Mouse (Mus musculus): Measurements from ENCODE around the gene Zfp653.
"Not testable (repeated sequence)": the region's sequence is repeated elsewhere in the genome, so short reads cannot be mapped to it uniquely, and the experiment has no call there.

Zfp653 gene

DNA sequence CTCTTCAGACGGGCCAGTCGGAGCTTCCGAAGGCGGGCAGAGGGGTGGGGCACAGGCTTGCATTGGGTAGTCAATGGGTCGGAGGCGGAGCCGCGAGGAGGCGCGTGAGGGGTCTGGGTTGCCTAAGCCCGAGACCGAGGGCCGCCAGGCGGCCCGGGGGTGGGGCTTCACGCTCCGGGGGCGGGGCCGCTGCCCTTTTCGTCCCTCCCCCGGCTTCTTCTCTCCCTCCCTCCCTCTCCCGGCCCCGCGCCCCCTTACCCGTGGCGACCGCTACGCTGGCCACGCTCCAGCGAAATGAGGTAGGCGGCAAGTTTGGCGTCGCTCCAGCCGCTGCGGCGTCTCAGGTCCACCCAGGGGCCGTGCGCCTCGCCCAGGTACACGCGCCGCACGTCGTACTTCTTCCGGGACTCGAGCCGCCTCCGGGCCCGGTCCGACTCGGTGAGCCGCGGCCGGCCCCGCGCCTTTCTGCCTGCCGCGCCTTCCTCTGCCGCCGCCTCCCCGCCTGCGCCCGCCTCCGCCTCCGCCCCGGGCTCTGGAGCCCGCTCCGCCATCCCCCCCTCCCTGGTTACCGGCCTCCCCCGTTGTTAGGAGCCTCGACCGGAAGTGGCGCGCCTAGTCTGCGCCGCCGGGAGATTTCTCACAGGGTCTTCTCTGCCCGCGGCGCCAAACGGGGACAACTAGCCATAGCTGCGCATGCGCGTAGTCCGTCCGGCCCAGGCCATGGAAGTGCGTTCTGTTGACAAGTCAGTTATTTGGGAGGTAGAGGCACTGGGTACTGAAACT is at the start of gene Zfp653, which contains the start of gene Gm49318:
Gene Zfp653 (minus strand): TSS at position 586 of the 783 bp plus-strand sequence.
Gene Gm49318 (minus strand): TSS at position 469 of the 783 bp plus-strand sequence.
- peak; percentile 98 for DNase-seq

DNA sequence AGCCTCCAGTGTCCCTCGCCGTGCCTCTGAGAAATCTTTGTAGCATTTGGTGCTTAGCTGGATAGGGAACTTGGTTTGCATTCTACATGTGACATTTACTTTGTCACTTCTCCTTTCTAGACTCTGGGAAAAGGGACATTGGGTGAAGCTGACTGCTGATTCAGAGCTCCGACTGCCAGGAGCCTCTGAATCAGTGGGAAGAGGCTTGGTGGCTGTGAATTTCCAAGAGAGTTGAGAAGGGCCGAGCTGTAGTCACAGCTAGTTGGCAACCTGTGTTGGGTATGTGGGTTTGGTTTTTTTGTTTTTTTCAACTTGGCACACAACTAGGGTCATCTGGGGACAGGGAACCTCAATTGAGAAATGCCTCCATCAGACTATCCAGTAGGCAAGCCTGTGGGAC is 48.4 kb upstream of the Zfp653 start:
- DNase-seq, result no peak

DNA sequence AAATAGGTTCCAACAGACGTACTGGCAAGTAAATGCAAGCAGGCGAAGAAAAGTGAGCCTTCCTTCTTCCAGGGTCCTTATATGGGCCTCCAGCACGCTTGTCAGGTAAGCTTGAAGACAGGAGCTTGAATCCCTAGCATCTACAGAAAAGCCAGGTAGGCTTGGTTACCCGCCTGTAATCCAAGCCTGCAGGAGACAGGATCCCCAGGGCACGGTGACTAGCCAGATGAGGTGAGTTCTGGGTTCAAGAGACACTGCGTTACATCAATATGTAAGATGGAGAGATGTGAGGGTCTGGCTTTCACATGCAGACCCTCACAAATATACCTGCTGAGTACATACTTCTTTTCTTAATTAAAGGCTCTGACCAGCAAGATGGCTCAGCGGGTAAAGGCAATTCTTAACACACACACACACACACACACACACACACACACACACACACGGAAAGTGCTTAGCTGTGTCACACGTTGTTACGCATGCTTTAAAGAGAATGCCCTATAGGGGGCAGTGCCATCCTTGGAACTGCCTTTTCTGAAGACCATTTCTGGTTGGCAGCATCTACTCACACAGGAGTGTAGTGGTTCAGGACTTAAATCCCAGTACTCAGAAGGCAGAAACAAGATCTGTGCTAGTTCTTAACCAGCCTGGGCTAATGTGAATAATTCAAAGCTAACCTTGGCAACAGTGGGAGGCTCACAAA is 46.7 kb upstream of the Zfp653 start:
- peak; percentile 63 to 82 for DNase-seq

DNA sequence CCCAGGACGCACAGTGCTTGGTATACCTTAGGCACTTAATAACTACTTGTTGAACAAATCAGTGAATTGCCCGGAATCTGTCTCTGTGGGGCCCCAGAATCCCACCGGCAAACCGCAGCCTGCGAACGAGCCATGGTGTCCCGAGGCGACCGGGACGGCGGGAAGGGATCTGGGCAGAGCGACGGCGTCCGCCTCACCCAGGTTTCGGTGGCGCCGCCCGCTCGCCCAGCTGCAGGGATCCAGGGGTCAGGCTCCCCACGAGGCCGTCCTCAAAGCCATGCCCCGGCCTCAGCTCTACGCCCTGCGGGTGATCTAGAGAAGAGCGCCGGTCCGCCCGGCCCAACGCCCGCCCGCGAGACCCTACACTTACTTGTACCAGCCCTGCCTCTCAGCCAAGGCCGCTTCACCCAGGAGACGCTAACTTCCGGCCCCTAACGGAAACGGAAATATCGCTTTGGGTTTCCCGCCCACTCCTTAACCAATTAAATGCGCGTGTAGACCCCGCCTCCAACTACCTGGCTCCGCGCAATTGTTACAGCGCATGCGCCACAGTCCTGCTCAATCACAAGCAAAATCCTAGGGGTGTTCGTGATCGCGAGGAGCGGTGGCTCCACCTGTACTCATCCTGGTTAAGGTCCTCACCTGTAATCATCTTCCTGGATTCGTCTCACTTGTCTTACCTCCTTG is 45.7 kb upstream of the Zfp653 start, which contains the start of gene Elof1:
Gene Elof1 (minus strand): TSS at position 433 of the 687 bp plus-strand sequence.
- peak; percentile 93 to 96 for DNase-seq

DNA sequence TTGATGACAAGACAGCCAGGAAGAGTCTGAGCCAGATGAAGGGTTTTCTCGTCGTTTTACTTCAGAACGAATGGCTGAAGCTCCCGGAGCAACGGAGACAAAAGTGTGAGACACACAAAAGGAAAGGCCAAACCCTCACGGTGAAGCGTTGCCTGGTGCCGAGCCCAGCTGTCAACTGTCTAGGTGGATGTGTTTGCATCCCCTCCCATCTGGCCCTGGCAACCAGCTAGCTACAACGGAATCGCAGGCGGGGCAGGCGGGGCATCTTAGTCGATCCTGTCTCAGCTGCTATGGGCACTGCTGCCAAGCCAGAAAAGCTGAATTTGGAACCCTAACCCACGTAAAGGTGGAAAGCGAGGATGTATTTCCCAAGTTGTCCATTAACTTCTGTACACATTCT is 44.9 kb upstream of the Zfp653 start:
- peak in 1 of 2 experiments; percentile 35 for DNase-seq

DNA sequence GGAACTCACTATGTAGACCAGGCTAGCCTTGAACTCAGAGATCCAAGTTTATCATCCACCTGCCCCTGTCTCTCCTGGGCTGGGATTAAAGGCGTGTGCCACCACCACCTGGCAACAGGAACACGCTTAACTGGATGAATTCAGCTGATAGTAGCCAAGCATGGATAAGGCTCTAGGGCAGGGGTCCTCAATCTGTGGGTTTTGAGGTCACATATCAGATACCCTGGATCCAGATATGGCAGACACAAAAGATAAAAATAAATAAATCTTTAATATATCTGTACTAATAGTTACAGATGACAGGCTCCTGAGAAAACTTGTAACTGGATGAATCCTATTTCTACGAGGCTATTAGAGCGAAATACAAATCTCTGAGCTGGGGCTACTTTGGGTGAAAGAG is 44.5 kb upstream of the Zfp653 start:
- DNase-seq, result no peak

DNA sequence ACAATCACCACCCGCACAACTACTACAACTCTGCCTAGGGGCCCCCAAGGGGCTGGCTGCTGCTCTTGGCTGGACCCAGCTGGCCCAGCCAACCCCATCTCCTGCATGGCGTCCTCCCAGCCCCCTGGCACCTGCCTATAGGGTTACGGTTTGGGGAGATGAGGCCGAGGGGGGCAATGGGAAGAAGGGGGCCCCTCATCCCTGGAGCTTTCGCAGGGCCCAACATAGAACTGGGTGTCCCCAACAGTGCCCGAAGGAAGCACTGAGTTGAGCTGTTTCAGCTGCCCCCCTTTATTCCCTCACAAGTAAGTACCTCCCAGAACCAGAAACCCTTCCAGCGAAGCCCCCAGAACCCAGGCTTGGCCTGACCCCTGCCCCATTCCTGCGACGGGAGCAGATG is 37.0 kb upstream of the Zfp653 start:
- no peak for DNase-seq

DNA sequence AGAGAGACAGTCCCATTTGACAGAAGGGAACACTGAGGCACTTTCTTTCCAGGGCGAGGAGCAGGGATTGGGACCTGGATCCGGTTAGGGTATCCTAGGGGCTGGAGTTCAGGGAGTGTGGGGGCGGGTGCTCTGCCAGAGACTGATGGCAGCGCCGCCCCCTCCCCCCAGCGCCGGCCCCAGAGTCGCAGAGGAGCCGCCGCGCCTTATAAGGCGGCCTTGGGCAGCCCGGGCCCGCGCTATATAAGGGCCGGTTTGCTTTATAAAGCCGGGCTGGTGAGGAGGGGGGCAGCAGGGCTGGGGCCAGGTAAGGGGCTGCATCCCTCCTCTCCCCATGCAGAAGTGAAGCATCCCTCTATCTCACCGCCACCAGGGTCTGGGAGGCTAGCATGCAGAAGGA is 28.7 kb upstream of the Zfp653 start:
- no peak for DNase-seq

DNA sequence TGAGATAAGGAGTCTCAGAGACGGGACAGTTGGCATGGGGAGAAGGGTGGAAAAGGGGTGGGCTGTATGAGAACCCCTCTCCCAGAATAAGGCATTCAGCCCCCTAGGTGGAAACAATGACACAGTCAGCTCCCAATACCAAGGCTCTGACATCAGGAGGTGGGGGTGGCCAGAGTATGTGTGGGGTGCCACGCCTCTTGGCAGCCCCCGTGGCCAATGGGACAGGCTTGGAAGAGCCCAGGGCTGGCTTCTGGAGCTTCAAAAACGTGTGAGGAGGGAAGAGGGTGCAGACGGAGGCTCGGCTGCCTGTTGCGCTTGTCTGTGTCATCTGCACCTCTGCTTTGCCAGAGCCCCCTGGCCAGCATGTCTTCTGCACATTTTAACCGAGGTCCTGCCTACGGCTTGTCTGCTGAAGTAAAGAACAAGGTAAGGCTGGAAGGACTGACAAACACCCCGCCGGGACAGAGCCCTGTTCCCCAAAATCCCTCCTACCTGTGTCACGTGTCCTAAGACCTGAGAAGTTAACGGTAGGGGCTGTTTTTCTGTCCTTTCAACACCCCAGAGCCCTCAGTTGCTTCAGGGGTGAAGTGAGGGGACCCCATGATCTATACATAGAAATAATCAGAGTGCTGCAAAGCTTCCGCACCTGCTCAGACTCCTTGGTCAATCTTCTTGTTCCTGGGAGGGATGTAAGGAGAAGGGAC is 28.0 kb upstream of the Zfp653 start, which contains the start of gene Cnn1:
Gene Cnn1 (plus strand): TSS at position 224 of the 704 bp plus-strand sequence.
- DNase-seq, result no peak

DNA sequence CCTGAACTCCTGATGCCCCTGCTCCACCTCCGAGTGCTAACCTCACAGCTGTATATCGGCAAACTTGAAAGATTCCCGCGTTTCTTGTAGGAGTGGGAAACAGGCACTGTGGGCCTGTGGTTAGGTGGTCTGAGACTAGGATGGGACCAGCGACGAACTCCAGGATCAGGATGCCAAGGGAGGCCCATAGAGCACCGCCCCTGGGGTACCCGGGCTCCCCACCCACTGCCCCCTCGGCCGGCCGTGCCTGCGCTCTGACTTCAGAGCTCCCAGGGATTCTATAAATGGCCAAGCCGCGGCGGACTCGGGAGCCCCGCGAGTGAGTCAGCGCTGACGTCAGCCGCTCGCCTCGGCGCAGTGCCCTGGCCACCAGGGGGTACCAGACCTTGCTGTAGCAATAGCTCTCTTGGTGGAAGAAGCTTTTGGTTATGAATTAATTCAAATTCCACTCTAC is 24.7 kb upstream of the Zfp653 start:
- DNase-seq, result peak; percentile 90 to 95

DNA sequence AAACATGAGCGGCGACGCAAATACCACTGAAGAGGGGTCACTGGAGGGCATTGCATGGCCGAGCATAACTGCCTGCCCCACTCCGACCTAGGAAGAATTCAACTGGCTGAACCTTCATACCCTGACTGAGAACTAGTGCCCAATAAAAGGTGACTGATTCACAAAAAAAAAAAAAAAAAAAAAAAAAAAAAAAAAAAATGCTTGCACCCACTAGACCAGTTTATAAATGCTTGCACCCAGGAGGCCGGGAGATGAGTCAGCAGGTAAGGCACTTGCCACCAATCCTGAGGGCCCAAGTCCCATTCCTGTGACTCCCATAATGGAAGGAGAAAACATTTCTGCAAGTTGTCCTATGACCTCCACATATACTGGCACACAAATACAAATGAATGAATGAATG is 21.6 kb upstream of the Zfp653 start:
- DNase-seq, result no peak

DNA sequence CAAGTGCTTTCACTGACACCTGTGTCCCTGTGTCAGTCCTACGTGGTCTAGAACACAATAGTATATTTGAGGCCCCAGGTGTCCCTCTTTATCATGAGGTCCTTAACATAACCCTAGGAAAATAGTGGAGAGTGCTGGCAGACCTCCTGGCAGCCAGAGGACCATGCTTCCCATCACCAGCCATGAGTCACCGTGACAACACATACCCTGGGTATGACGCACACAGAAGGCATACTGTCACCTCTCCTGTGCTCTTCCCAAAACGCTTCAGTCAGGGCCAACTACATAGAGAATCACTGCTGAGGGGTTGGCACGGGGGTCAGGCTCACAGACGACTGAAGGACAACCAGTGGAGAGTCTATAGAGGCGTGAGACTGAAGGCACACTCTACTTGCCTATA is 18.8 kb upstream of the Zfp653 start:
- DNase-seq, result no peak

DNA sequence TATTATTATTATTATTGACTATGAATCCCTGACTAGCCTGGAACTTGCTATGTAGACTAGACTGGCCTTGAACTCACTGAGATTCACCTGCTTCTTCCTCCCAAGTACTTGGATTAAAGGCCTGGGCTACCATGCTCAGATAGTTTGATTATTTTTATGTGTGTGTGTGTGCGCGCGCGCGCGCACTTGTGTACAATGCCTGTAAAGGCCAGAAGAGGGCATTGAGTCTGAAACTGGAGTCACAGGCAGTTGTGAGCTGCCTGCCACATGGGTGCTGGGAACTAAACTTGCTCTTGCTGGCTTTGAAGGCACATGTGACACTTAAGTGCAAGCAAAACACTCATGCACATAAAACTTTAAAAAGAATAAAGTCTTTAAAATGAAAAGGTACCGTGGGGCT is 18.1 kb upstream of the Zfp653 start:
- no peak for DNase-seq

DNA sequence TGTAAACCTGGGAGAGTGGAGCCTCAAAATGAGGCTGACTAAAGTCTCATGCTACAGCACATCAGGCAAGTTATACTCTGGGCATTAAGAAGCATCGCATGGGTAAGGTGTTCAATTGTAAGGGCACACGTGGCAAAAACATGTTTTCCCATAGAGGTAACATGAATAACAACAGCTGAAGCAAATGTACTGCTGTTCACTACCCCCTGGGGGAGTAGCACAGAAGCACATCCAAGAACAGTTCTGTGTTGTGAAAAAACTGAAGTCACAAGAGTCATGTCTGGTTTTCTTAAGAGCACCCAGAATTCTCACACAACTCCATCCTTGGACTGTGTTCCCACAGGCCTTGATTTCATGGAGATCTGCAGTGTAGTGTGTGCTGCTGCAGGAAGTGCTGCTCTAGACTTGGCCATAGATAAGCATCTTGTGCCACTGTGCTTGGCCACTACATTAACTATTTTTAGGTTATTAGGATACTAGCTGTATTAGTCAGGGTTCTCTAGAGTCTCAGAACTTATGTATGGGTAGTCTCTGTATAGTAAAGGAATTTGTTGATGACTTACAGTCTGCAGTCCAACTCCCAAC is 15.9 kb upstream of the Zfp653 start:
- DNase-seq, result no peak

DNA sequence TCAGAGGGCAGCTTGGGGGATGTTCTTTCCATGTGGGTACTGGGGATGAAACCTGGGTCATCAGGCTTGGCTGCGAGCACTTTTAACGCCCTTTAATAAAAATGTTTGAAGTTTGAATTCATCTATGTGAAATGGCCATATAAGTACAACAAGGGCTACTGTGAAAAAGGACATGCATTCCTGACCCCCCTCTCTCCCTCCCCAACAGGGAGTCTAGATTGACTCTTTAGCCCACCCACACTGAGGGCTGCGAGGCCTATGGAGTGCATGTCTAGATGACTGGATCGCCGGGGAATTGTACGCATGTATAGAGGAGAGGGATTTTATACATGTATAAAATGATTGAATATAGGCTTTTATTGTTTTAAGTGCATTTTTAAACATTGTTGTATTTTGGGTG is 14.8 kb upstream of the Zfp653 start:
- no peak for DNase-seq

DNA sequence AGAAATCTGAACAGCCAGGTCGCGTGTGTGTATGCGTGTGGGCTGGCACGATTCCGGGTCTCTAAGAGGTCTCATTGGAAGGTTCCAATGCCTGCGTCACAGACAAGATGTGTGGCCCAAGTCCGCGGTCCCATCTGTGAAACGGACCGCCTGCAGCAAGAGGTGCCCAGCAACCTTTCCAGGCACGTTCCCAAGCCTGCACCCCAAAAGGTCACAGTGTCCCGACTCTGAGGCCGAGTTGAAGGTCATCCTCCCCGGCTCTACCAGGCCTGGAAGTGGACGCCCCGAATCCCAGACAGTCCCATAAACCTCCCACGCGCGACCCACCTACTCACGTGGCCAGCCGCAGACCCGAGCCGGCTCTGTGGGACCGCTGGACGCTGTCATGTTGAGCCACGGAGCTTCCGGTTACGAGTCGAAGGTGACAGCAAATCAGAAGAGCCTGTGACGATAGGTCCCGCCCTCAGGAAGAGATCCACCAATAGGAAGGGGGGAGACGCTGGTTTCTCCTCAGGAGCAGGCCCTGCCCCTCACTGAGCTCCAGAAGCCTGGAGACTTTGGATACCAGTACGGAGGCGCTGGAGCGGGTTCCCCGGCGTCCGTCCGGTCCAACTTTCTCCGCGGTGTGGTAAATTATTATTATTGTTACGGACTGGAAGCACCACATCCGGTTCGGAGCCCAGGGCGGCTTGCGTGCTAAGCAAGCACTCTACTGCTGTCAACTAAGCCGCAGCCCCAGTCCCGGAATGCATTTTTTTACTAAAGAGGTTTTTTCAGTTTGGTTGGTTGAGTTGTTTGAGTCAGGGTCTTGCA is 14.1 kb upstream of the Zfp653 start, which contains the start of gene Ecsit:
Gene Ecsit (minus strand): TSS at position 417 of the 813 bp plus-strand sequence.
- DNase-seq, result peak; percentile 94 to 95

DNA sequence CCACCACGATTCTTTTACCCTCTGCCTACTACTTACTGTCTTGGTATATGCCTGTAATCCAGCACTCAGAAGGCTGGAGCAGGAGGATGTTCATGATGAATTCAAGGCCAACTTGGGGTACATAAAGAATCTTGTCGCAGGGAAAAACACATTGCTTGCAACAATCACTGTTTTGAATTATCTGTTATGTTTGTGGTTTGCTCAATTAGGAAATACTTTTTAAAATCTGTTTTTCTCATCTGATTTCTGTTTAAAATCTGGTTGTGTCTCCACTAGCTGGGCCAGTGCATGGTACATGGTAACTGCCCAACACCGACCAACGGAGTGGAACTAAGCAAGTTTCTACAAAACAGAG is 13.5 kb upstream of the Zfp653 start:
- no peak for DNase-seq

DNA sequence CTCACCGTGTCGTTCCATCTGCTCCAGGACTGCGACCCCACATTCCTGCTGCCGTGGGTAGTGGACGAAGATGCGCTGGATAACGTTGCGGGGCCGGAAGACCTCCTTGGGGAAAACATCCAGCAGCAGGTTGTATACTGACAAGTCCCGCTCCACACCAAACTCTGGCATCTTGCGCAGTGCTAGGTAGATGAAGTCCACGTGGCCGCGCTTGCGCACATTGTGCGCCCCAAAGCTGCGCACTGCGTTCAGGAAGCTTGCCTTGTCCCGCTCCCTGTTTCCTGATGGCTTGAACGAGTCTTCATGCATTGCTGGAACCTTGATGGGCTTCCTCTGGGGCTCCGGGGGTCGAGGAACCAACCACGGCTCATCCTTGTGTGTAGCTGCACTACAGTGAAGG is 5.0 kb upstream of the Zfp653 start:
- DNase-seq, result no peak

DNA sequence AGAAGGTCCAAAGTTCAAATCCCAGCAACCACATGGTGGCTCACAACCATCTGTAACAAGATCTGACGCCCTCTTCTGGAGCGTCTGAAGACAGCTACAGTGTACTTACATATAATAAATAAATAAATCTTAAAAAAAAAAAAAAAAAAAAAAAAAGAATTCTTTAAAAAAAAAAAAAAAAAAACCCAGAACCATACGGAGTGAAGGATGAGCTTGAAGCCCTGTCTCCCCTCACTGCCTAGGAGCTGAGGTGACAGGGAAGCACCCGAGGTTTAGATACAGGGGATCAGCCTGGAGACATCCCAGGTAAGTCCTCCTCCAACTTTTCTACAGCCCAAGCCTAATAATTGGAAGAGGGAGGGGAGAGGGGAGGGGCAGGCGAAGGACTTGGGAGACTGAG is 4.6 kb upstream of the Zfp653 start:
- not testable (repeated sequence) for DNase-seq

DNA sequence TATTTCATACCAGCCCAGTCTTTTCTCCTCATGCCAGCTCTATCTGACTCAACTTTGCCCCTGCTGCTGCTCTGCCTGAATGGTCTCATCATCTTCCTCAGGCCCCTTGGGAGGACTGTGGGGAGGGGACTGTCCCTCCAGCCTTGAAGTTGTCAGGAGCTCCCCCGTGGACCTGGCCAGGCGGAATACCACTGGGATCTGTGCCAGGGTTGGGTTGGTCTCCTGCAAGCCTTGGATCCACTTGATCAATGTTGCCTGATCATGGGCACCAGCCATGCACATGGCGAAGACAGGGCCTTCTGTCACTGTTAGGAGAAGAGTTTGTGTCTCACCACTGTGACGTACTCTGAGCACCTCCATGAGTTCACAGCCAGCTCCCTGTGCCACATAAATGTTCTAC is 1.1 kb upstream of the Zfp653 start:
- DNase-seq, result peak; percentile 27 to 56

DNA sequence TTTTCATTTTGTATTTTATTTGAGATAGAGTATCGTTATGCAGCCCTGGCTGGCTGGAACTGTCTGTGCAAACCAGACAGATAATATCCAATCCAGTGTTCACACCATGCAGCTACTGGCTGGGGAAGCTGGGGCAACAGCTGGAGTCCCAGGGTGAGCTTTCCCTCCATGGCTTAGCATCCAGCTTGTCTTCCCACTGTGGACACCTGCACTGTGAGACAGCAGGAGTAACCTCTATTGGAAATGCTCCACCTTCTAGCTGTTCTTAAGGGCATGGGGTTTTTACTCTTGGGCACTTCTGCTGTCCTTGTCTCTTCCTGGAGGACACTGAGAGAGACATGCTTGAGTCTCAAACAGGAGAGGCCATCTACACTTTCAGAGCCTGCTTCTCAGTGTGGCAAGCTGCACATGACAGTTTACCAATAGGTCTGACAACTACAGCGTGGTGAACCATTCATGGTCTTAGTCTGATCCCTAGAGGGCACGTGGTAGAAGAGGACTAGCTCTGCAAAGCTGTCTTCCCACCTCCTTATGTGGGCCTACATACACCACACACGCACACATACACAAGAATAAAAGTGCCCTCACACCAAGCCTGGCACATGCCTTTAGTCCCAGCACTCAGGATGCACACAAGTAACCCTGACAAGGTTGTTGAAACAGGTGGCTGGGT is 1.2 kb downstream of the Zfp653 start:
- no peak for DNase-seq

All from cerebellum, postnatal 25 days (tissue).